Mouse (Mus musculus): Measurements from ENCODE around the gene Camk2g. TPM values are rescaled to one million over a fixed set of nuclear protein-coding genes. Genes with fewer than 3 reads are reported as not detected.
A peak's percentile ranks its signal among the peaks of the same experiment; 100 is the strongest.

The Camk2g gene
- total RNA-seq (2021) = 10 to 100 TPM; 50.4 to 59.5 TPM

DNA sequence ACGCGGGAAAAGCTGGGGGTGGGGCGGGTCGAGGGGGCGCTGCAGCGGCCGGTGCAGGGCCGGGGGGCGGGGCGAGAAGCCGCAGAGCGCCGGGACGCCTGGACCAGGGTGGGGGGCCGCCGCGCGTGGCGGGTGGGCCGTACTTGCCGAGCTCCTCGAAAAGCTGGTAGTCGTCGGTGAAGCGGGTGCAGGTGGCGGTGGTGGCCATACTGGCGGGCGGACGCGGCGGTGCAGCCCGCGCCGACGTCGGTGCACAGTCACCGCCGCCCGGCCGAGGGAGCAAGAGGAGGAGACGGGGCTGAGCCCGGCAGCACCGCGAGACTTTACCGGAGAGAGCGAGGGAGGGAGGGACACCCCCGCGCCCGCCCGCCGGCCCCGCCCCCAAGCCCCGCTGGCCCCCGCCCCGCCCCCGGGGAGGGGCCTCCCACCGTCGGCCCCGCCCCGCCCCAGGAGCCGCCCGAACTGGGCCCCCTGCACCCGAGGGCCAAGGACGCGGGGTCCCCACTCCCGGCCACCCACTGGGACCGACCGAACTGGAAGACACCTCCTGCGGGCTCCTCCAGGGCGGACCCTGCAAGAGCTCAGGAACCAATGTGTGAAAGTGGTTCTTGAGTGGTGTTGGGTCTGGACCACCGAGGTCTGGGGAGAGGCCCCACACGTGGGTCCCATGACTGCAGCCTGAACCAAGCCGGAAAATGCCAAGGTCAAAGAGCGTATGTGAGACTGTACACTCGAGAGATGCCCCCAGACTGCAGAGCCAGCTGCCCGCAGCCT lies at the start of gene Camk2g:
TSS of gene Camk2g (minus strand) at position 331 of the 774 bp plus-strand sequence.
- DNase-seq (ENCODE audit: low spot score) = peak; percentile 77
- intact Hi-C loops (cut with DNase I) = no loop called here

DNA sequence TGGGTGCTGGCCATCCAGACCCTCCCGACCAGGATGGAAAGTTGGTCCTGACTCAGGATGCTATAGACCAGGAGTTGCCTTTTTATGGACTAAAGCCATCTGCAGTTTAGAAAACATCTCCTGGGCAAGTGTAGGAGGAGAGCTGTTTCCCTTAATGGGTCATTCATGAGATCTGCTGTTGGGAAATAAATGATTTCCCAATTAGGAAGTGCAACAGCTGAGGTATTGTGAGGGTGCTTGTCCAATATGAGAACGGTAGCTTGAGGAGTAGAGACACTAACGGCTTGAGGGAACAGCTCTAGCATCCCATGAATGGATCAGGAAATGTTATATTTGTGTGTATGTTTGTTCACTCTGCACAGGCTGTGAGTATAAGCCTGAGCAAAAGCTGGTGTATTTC lies 48.7 kb upstream of the Camk2g start:
- intact Hi-C loops (cut with DNase I) = no loop called here
- no peak for DNase-seq (ENCODE audit: low spot score)

DNA sequence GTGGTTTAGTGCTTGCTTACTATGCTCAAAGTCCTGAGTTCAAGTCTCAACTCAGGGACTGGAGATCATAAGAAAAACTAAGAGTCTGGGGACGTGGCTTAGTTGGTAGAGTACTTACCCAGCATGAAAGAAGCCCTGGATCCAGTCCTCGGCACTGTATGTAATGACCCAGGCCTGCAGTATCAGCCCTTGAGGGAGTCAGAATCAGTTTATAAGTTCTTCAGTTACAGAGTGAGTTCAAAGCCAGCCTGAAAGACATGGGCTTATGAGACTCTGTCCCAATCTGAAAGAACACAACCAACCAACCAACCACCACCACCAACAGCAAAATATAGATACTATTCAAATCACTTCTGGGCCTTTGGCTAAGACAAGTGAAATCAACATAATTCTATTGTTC lies 47.6 kb upstream of the Camk2g start:
- intact Hi-C loops (cut with DNase I) = no loop called here
- no peak for DNase-seq (ENCODE audit: low spot score)

GRCm38 (mm10) chr14:20837681-20838080 lies 43.8 kb upstream of the Camk2g start:
- no peak for DNase-seq (ENCODE audit: low spot score)
- intact Hi-C loops (cut with DNase I) = loop anchor here (2.0 kb wide), 2 partner anchors 17 to 35 kb away; no protein-coding TSS in a partner anchor

GRCm38 (mm10) chr14:20836905-20837376 lies 43.1 kb upstream of the Camk2g start:
- intact Hi-C loops (cut with DNase I) = loop anchor here (2.0 kb wide), 1 partner anchor 36 kb away; no protein-coding TSS in a partner anchor

GRCm38 (mm10) chr14:20836171-20836904 lies 42.5 kb upstream of the Camk2g start, which contains the start of gene Plau:
TSS of gene Plau (plus strand) at chr14:20836660.
- intact Hi-C loops (cut with DNase I) = loop anchor here (2.0 kb wide), 1 partner anchor 36 kb away; no protein-coding TSS in a partner anchor
- peak; percentile 54 for DNase-seq (ENCODE audit: low spot score)

More at GRCm38 (mm10) chr14:20836905-20837376, 43.1 kb upstream of the Camk2g start:
- no peak for DNase-seq (ENCODE audit: low spot score)

- intact Hi-C loops (cut with DNase I) = no loop called here
- no peak for DNase-seq (ENCODE audit: low spot score)
Observed at GRCm38 (mm10) chr14:20834136-20834535, 40.2 kb upstream of the Camk2g start.

GRCm38 (mm10) chr14:20833525-20833924 lies 39.6 kb upstream of the Camk2g start:
- DNase-seq (ENCODE audit: low spot score) = no peak
- intact Hi-C loops (cut with DNase I) = no loop called here

DNA sequence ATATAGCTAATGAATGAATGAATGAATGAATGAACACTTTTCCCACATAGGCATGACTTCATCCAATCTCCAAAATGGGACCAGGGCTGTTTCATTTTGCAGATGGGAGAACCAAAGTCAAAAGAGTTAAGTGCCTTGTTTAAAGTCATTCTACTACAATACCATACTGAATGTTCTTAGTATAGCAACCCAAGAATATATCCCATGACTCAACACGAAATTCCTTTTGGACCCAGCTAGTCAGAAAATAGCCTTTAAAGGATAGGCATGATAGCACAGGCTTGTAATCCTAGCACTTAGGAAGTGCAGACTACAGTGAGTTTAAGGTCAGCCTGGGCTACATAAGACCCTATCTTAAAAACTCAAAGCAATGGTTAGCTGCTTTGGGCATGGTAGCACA lies 38.0 kb upstream of the Camk2g start:
- DNase-seq (ENCODE audit: low spot score) = no peak
- intact Hi-C loops (cut with DNase I) = no loop called here

GRCm38 (mm10) chr14:20831141-20831910 lies 37.4 kb upstream of the Camk2g start:
- no peak for DNase-seq (ENCODE audit: low spot score)
- intact Hi-C loops (cut with DNase I) = no loop called here

GRCm38 (mm10) chr14:20829523-20830366 lies 35.9 kb upstream of the Camk2g start:
- no peak for DNase-seq (ENCODE audit: low spot score)
- intact Hi-C loops (cut with DNase I) = no loop called here

DNA sequence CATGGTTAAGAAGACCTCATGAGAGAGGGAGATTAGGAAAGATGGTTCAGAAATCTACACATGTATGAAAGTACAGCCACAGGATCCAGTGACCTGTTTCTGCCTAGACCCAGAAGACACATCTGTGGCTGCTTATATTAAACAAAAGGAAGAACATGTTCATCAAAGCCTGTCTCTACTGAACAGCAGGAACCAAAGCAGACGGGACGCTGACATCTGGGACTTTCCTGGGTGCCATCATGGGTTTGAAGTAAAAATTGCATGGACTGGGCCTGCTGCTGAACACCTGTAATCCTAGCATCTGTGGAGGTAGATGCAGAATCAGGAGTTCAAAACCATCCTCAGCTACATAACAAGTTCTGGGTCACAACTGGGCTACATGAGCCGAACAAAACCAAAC lies 34.6 kb upstream of the Camk2g start:
- intact Hi-C loops (cut with DNase I) = no loop called here

GRCm38 (mm10) chr14:20827491-20827890 lies 33.6 kb upstream of the Camk2g start:
- no peak for DNase-seq (ENCODE audit: low spot score)
- intact Hi-C loops (cut with DNase I) = loop anchor here (2.0 kb wide), 1 partner anchor 21 kb away; no protein-coding TSS in a partner anchor

More for the DNA sequence above, 34.6 kb upstream of the Camk2g start:
- no peak for DNase-seq (ENCODE audit: low spot score)

GRCm38 (mm10) chr14:20827061-20827460 lies 33.2 kb upstream of the Camk2g start:
- DNase-seq (ENCODE audit: low spot score) = no peak
- intact Hi-C loops (cut with DNase I) = loop anchor here (2.0 kb wide), 1 partner anchor 20 kb away; no protein-coding TSS in a partner anchor

GRCm38 (mm10) chr14:20825516-20825915 lies 31.6 kb upstream of the Camk2g start:
- intact Hi-C loops (cut with DNase I) = no loop called here
- DNase-seq (ENCODE audit: low spot score) = no peak

DNA sequence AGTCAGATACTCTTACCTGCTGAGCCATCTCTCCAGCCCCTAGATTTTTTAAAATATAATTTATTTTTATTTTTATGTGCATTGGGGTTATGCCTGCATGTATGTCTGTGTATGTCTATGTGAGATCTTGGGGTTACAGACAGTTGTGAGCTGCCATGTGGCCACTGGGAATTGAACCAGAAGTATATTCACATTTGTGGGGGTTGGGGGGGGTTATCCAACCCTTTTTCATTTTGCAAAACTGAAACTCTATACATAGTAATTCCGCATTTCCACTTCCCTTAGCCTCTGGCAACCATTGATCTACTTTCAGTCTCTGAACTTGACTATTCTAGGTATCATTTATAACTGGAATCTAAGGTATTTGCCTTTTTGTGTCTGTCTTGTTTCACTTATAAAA lies 30.6 kb upstream of the Camk2g start:
- intact Hi-C loops (cut with DNase I) = no loop called here

DNA sequence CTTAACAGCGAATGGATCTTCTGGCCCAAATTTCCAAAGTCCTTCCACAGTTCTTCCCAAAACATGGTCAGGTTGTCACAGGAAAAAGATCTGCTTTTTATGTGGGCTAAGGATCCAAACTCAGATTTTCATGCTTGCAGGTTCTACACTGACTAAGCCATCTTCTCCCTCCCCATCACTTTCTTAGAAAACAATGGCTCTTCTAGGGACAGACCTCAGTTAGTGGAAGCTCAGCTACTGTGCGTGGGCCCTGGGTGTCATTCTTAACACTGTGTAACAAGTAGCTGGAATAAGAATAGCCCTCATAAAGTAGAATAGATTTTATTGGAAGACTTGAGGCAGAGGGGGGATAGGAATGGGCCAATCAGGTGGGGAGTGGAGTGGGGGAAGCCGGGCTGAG lies 21.6 kb upstream of the Camk2g start:
- DNase-seq (ENCODE audit: low spot score) = no peak
- intact Hi-C loops (cut with DNase I) = no loop called here

More for the DNA sequence above, 30.6 kb upstream of the Camk2g start:
- no peak for DNase-seq (ENCODE audit: low spot score)

GRCm38 (mm10) chr14:20811779-20812406 lies 18.0 kb upstream of the Camk2g start:
- no peak for DNase-seq (ENCODE audit: low spot score)
- intact Hi-C loops (cut with DNase I) = no loop called here

GRCm38 (mm10) chr14:20811236-20811635 lies 17.3 kb upstream of the Camk2g start:
- intact Hi-C loops (cut with DNase I) = no loop called here
- DNase-seq (ENCODE audit: low spot score) = no peak

Data from heart, postnatal 25 days (tissue).